17 mouse cellular contexts compared by ENCODE assay signal in genomic region chr3:37353951-37354481, GRCm38 (mm10). TPM values are rescaled to one million over a fixed set of nuclear protein-coding genes. Genes with fewer than 3 reads are reported as not detected.
A peak's percentile ranks its signal among the peaks of the same experiment; 100 is the strongest.
DNase-seq lines count a peak whose midpoint lies in the region; ATAC-seq and TF ChIP-seq lines count a peak whose summit lies in the region.
"Had no signal": no experiment of that assay in that cellular context is flagged by ENCODE, and none has a peak within 500 bp of the region (broad histone marks: within the 10 kb centered on the region; RNA-seq: fewer than 3 reads in every experiment).

No protein-coding gene starts in this region.

- peak overlapping the region; percentile 88 for H3K27ac ChIP-seq in gastrocnemius, adult 2 months
- no peak overlapping the region for H3K27ac ChIP-seq in lung, embryonic 14.5 days (ENCODE audit: low read depth)
- peak overlapping the region; percentile 80 for H3K27ac ChIP-seq in limb, embryonic 10.5 days
- H3K27ac ChIP-seq: hindbrain, embryonic 14.5 days; kidney, postnatal 0 days; liver, embryonic 12.5 days had no signal

- WGBS in lung, embryonic 14.5 days = 70% methylated on average over 10 of the region's 10 CpGs
- WGBS in limb, embryonic 10.5 days = 43% methylated on average over 10 of the region's 10 CpGs

- H3K36me3 ChIP-seq in lung, embryonic 14.5 days (ENCODE audit: insufficient read depth) = no peaks in the 10 kb centered on the region
- H3K36me3 ChIP-seq in limb, embryonic 10.5 days = no peaks in the 10 kb centered on the region
- H3K36me3 ChIP-seq: G1E; liver, embryonic 12.5 days had no signal

- H3K4me3 ChIP-seq in gastrocnemius, adult 2 months = no peak overlapping the region
- H3K4me3 ChIP-seq in lung, embryonic 14.5 days (ENCODE audit: low read depth, low read length) = no peak overlapping the region
- H3K4me3 ChIP-seq in limb, embryonic 10.5 days = no peak overlapping the region
- H3K4me3 ChIP-seq: erythroblast, embryonic 14.5 days; liver, embryonic 12.5 days; myocyte had no signal

- intact Hi-C loops in gastrocnemius, adult 2 months (cut with DNase I) = loop anchor here (2.0 kb wide), 1 partner anchor 27 kb away; no protein-coding TSS in a partner anchor

- no peak overlapping the region for H3K9ac ChIP-seq in lung, embryonic 14.5 days
- H3K9ac ChIP-seq: hindbrain, embryonic 14.5 days; liver, embryonic 12.5 days had no signal

- 0 out of 2 replicates have a peak, but pooled peaks have one; percentile 30 for ATAC-seq in lung, embryonic 14.5 days (ENCODE audit: insufficient read depth)
- ATAC-seq: liver, embryonic 12.5 days had no signal

- no peaks in the 10 kb centered on the region for H3K9me3 ChIP-seq in lung, embryonic 14.5 days (ENCODE audit: low read depth, low read length)
- no peaks in the 10 kb centered on the region for H3K9me3 ChIP-seq in limb, embryonic 10.5 days (replicated peaks)
- H3K9me3 ChIP-seq: G1E; liver, embryonic 12.5 days had no signal

- DNase-seq in gastrocnemius, adult 2 months = peak; percentile 82
- DNase-seq in gastrocnemius, postnatal 10 days = no peak
- DNase-seq in lung, embryonic 14.5 days = no peak
- DNase-seq in lung, postnatal 25 days (ENCODE audit: low spot score) = no peak
- DNase-seq in limb, embryonic 10.5 days (ENCODE audit: low spot score) = peak; percentile 56
- no peak for DNase-seq in testis, postnatal 10 days (ENCODE audit: low spot score)
- DNase-seq in adrenal gland, adult (ENCODE audit: inconsistent age in 2 of 2, low spot score in 1 of 2) = no peak
- no peak for DNase-seq in spleen, postnatal 36 days (ENCODE audit: low spot score in 2 of 2)
- DNase-seq: cerebellum, adult 9-11 months; right cerebral cortex, postnatal 4 days had no signal

- peaks cover 7% of the 10 kb centered on the region for H3K27me3 ChIP-seq in lung, embryonic 14.5 days (ENCODE audit: insufficient read depth, low read length)
- peaks cover 23% of the 10 kb centered on the region for H3K27me3 ChIP-seq in limb, embryonic 10.5 days (ENCODE audit: low read depth, poor library complexity, severe bottlenecking)

- peaks cover 1% of the 10 kb centered on the region; the same call in 1 of the 2 replicates for H3K4me1 ChIP-seq in lung, embryonic 14.5 days (ENCODE audit: insufficient read depth)
- peaks cover 23% of the 10 kb centered on the region for H3K4me1 ChIP-seq in limb, embryonic 10.5 days

- no peak for TF ChIP-seq CTCF in gastrocnemius, adult 2 months (IDR thresholded peaks at IDR 0.05)
- no peak for TF ChIP-seq CTCF in lung, embryonic 14.5 days (IDR thresholded peaks at IDR 0.05; ENCODE audit: low read depth)

- H3K4me2 ChIP-seq in lung, embryonic 14.5 days = no peak overlapping the region
- H3K4me2 ChIP-seq: hindbrain, embryonic 14.5 days; liver, embryonic 12.5 days had no signal

RNA-seq across cellular contexts. Expression of gene Fgf2, which starts 5.9 kb away (rescaled TPM):
- total RNA-seq in gastrocnemius, adult 2 months (2021) = 10 to 100 TPM in 1 of 2 experiments, 1 to 10 TPM in 1; 5.4 to 12.1 TPM
- 10 to 100 TPM; 15.9 to 17.5 TPM for total RNA-seq in gastrocnemius, postnatal 10 days (2021)
- 2.9 and 4.1 TPM in 2 replicates for polyA plus RNA-seq in lung, embryonic 14.5 days (2014; fragmentation: Nextera tagmentation; extraction: Ambion mirVana)
- 0.64 and 0.98 TPM in 2 replicates for polyA plus RNA-seq in limb, embryonic 10.5 days (2016; fragmentation: Nextera tagmentation; extraction: Ambion mirVana)
- total RNA-seq: megakaryocyte-erythroid progenitor cell, adult 5-6 weeks had no signal
- polyA plus RNA-seq: erythroblast, embryonic 14.5 days had no signal

RNA-seq across cellular contexts. Expression of gene Cetn4, which starts 41.5 kb away (rescaled TPM):
- under 1 TPM in 1 of 2 experiments, not detected in 1; 0.36 TPM for total RNA-seq in gastrocnemius, adult 2 months (2021)
- total RNA-seq in gastrocnemius, postnatal 10 days (2021) = 1 to 10 TPM in 1 of 2 experiments, under 1 TPM in 1; 0.63 to 1.5 TPM
- 2.6 TPM in 2 replicates for polyA plus RNA-seq in lung, embryonic 14.5 days (2014; fragmentation: Nextera tagmentation; extraction: Ambion mirVana)
- 1.6 and 3.2 TPM in 2 replicates for polyA plus RNA-seq in limb, embryonic 10.5 days (2016; fragmentation: Nextera tagmentation; extraction: Ambion mirVana)

RNA-seq across cellular contexts. Expression of gene Bbs12, which starts 41.7 kb away (rescaled TPM):
- under 1 TPM; 0.18 to 0.47 TPM for total RNA-seq in gastrocnemius, adult 2 months (2021)
- 1 to 10 TPM; 1.1 to 1.6 TPM for total RNA-seq in gastrocnemius, postnatal 10 days (2021)
- 8.6 and 10.8 TPM in 2 replicates for polyA plus RNA-seq in lung, embryonic 14.5 days (2014; fragmentation: Nextera tagmentation; extraction: Ambion mirVana)
- 9.4 and 9.6 TPM in 2 replicates for polyA plus RNA-seq in limb, embryonic 10.5 days (2016; fragmentation: Nextera tagmentation; extraction: Ambion mirVana)
- polyA plus RNA-seq: erythroblast, embryonic 14.5 days had no signal

Comparison
In these comparisons a context has a peak if more than half of its experiments do, and no peak if none do; other contexts are left out.
1. DNase-seq: peak in gastrocnemius, adult 2 months (single experiment) and limb, embryonic 10.5 days (single experiment); none in gastrocnemius, postnatal 10 days (single experiment), lung, embryonic 14.5 days (single experiment), lung, postnatal 25 days (single experiment), testis, postnatal 10 days (single experiment), adrenal gland, adult (0 of 2) and spleen, postnatal 36 days (0 of 2).